32 mouse cellular contexts compared by ENCODE assay signal in the genomic region with DNA sequence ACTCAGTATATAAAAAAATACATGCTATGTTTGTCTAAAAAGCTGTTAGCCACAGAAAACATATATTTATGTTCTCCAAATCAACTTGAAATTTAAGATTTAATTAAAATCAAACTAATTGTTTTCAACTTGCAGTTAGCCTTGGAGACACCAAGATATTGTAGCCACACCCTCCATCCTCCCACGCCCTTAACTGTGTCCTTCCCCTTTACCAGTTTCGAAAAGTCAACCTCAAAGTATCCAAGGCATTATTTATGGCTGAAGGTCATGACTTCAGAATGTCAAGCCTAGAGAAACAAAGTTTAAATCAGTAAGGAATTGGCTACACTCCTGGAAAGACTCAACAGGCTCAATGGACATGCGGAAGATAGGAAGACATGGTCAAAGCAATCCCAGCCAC. TPM values are rescaled to one million over a fixed set of nuclear protein-coding genes. Genes with fewer than 3 reads are reported as not detected.
DNase-seq lines count a peak whose midpoint lies in the region; ATAC-seq and TF ChIP-seq lines count a peak whose summit lies in the region.
"Had no signal": no experiment of that assay in that cellular context is flagged by ENCODE, and none has a peak within 500 bp of the region (broad histone marks: within the 10 kb centered on the region; RNA-seq: fewer than 3 reads in every experiment).

No protein-coding gene starts in this region.

- H3K4me1 ChIP-seq in intestine, postnatal 0 days (replicated peaks; ENCODE audit: control insufficient read depth, insufficient read depth, low read length), result no peaks in the 10 kb centered on the region
- H3K4me1 ChIP-seq in embryonic facial prominence, embryonic 10.5 days, result no peaks in the 10 kb centered on the region
- H3K4me1 ChIP-seq: forebrain, embryonic 15.5 days; heart, embryonic 12.5 days; hindbrain, embryonic 10.5 days; hindbrain, embryonic 15.5 days; kidney, embryonic 15.5 days; limb, embryonic 15.5 days; liver, embryonic 13.5 days; megakaryocyte, embryonic 14.5 days; midbrain, embryonic 13.5 days had no signal

- H3K4me3 ChIP-seq in intestine, postnatal 0 days (ENCODE audit: low read depth, low read length), result no peak overlapping the region
- no peak overlapping the region for H3K4me3 ChIP-seq in embryonic facial prominence, embryonic 10.5 days
- H3K4me3 ChIP-seq: forebrain, embryonic 15.5 days; heart, adult 2 months; heart, embryonic 12.5 days; hindbrain, embryonic 10.5 days; hindbrain, embryonic 15.5 days; kidney, embryonic 15.5 days; layer of hippocampus, adult 2 months; limb, embryonic 15.5 days; liver, embryonic 13.5 days; megakaryocyte, embryonic 14.5 days; midbrain, embryonic 13.5 days had no signal

- H3K27me3 ChIP-seq in intestine, postnatal 0 days (replicated peaks; ENCODE audit: control insufficient read depth, insufficient read depth, low read length), result no peaks in the 10 kb centered on the region
- H3K27me3 ChIP-seq in embryonic facial prominence, embryonic 10.5 days (replicated peaks; ENCODE audit: low read depth, poor library complexity, severe bottlenecking), result no peaks in the 10 kb centered on the region
- H3K27me3 ChIP-seq: forebrain, embryonic 15.5 days; heart, embryonic 12.5 days; hindbrain, embryonic 15.5 days; kidney, embryonic 15.5 days; limb, embryonic 15.5 days; liver, embryonic 13.5 days; megakaryocyte, embryonic 14.5 days; midbrain, embryonic 13.5 days; Patski had no signal

- no peak overlapping the region for H3K4me2 ChIP-seq in intestine, postnatal 0 days (replicated peaks; ENCODE audit: low read depth)
- H3K4me2 ChIP-seq: forebrain, embryonic 15.5 days; heart, embryonic 12.5 days; hindbrain, embryonic 15.5 days; kidney, embryonic 15.5 days; limb, embryonic 15.5 days; liver, embryonic 13.5 days; midbrain, embryonic 13.5 days had no signal

- WGBS in intestine, postnatal 0 days, result 73% methylated on average over 3 of the region's 3 CpGs
- WGBS in embryonic facial prominence, embryonic 10.5 days, result 92% methylated on average over 3 of the region's 3 CpGs

- TF ChIP-seq CTCF in intestine, postnatal 0 days (IDR thresholded peaks at IDR 0.05; ENCODE audit: low read depth), result no peak

- ATAC-seq in megakaryocyte progenitor cell, adult 5-6 weeks (replicated peaks; ENCODE audit: poor library complexity), result peak; percentile 39; the same call in 1 of the 2 replicates
- no peak for ATAC-seq in intestine, postnatal 0 days
- ATAC-seq: forebrain, embryonic 15.5 days; inflammation-experienced regulatory T-cells, adult 6 months; lung, postnatal 0 days; midbrain, embryonic 13.5 days; Patski had no signal

- H3K9ac ChIP-seq in intestine, postnatal 0 days (ENCODE audit: low read depth, low read length), result no peak overlapping the region
- H3K9ac ChIP-seq: forebrain, embryonic 15.5 days; heart, embryonic 12.5 days; hindbrain, embryonic 15.5 days; kidney, embryonic 15.5 days; limb, embryonic 15.5 days; liver, embryonic 13.5 days; midbrain, embryonic 13.5 days had no signal

- no peaks in the 10 kb centered on the region for H3K9me3 ChIP-seq in intestine, postnatal 0 days (ENCODE audit: control insufficient read depth)
- peaks cover 8% of the 10 kb centered on the region; the same call in 1 of the 2 replicates for H3K9me3 ChIP-seq in embryonic facial prominence, embryonic 10.5 days
- H3K9me3 ChIP-seq: forebrain, embryonic 15.5 days; hindbrain, embryonic 15.5 days; kidney, embryonic 15.5 days; limb, embryonic 15.5 days; liver, embryonic 13.5 days had no signal

- DNase-seq in adrenal gland, adult (ENCODE audit: inconsistent age in 2 of 2, low spot score in 1 of 2), result peak; percentile 33 to 75
- DNase-seq in adrenal gland, adult 18-20 months (ENCODE audit: low spot score in 2 of 2), result no peak
- DNase-seq in testis, postnatal 14 days (ENCODE audit: low spot score), result peak; percentile 36
- no peak for DNase-seq in testis, postnatal 10 days (ENCODE audit: low spot score)
- DNase-seq in embryonic facial prominence, embryonic 10.5 days (ENCODE audit: low spot score), result no peak
- DNase-seq in heart, postnatal 10 days, result no peak
- DNase-seq: cerebellum, adult 2 months; cerebellum, postnatal 14 days; gastrocnemius, postnatal 25 days; heart, adult 2 months; kidney, adult 18-20 months; kidney, postnatal 36 days; liver, embryonic 13.5 days; lung, adult 18-20 months; retina, postnatal 1 day; right cerebral cortex, postnatal 14 days; thymus, postnatal 4 days had no signal

- intact Hi-C loops in heart, postnatal 10 days (cut with DNase I), result no loop called here

- H3K27ac ChIP-seq in intestine, postnatal 0 days (ENCODE audit: low read depth, low read length), result no peak overlapping the region
- no peak overlapping the region for H3K27ac ChIP-seq in embryonic facial prominence, embryonic 10.5 days (replicated peaks)
- H3K27ac ChIP-seq: forebrain, embryonic 15.5 days; heart, adult 2 months; hindbrain, embryonic 10.5 days; hindbrain, embryonic 15.5 days; kidney, embryonic 15.5 days; layer of hippocampus, adult 2 months; limb, embryonic 15.5 days; liver, embryonic 13.5 days; midbrain, embryonic 13.5 days; stomach, postnatal 0 days had no signal

- H3K36me3 ChIP-seq in intestine, postnatal 0 days (ENCODE audit: control insufficient read depth, insufficient read depth), result no peaks in the 10 kb centered on the region
- H3K36me3 ChIP-seq in embryonic facial prominence, embryonic 10.5 days (replicated peaks), result peaks cover 13% of the 10 kb centered on the region
- H3K36me3 ChIP-seq: forebrain, embryonic 15.5 days; hindbrain, embryonic 15.5 days; midbrain, embryonic 13.5 days had no signal

RNA-seq across cellular contexts. Expression of gene Rexo2, which starts 18.9 kb away (rescaled TPM):
- total RNA-seq in adrenal gland, adult 18-20 months (2021), result 100 to 1,000 TPM; 131 to 157 TPM
- total RNA-seq in megakaryocyte progenitor cell, adult 5-6 weeks (2015), result 106 and 124 TPM in 2 replicates
- total RNA-seq in megakaryocyte progenitor cell, adult 5-6 weeks (2017), result 164 and 165 TPM in 2 replicates
- 70.3 and 70.6 TPM in 2 replicates for polyA plus RNA-seq in intestine, postnatal 0 days (2015; fragmentation: Nextera tagmentation; extraction: Ambion mirVana)
- 109 and 110 TPM in 2 replicates for polyA plus RNA-seq in embryonic facial prominence, embryonic 10.5 days (2016; fragmentation: Nextera tagmentation; extraction: Ambion mirVana)
- 10 to 100 TPM; 65.3 to 67.9 TPM for total RNA-seq in heart, postnatal 10 days (2021)

RNA-seq across cellular contexts. Expression of gene Rbm7, which starts 33.6 kb away (rescaled TPM):
- 10 to 100 TPM; 71.5 to 78.9 TPM for total RNA-seq in adrenal gland, adult 18-20 months (2021)
- total RNA-seq in megakaryocyte progenitor cell, adult 5-6 weeks (2015), result 117 and 122 TPM in 2 replicates
- total RNA-seq in megakaryocyte progenitor cell, adult 5-6 weeks (2017), result 97.9 and 109 TPM in 2 replicates
- 73.5 and 74.0 TPM in 2 replicates for polyA plus RNA-seq in intestine, postnatal 0 days (2015; fragmentation: Nextera tagmentation; extraction: Ambion mirVana)
- polyA plus RNA-seq in embryonic facial prominence, embryonic 10.5 days (2016; fragmentation: Nextera tagmentation; extraction: Ambion mirVana), result 115 and 118 TPM in 2 replicates
- total RNA-seq in heart, postnatal 10 days (2021), result 10 to 100 TPM; 30.6 to 34.9 TPM

RNA-seq across cellular contexts. Expression of gene Gm5617, which starts 33.7 kb away (rescaled TPM):
- total RNA-seq in adrenal gland, adult 18-20 months (2021), result 10 to 100 TPM; 43.0 to 45.3 TPM
- total RNA-seq in megakaryocyte progenitor cell, adult 5-6 weeks (2015), result 4.9 and 8.8 TPM in 2 replicates
- 6.3 and 13.5 TPM in 2 replicates for total RNA-seq in megakaryocyte progenitor cell, adult 5-6 weeks (2017)
- 72.0 and 72.3 TPM in 2 replicates for polyA plus RNA-seq in intestine, postnatal 0 days (2015; fragmentation: Nextera tagmentation; extraction: Ambion mirVana)
- polyA plus RNA-seq in embryonic facial prominence, embryonic 10.5 days (2016; fragmentation: Nextera tagmentation; extraction: Ambion mirVana), result 26.8 and 27.9 TPM in 2 replicates
- 10 to 100 TPM; 26.4 TPM for total RNA-seq in heart, postnatal 10 days (2021)

Comparison
In these comparisons a context has a peak if more than half of its experiments do, and no peak if none do; other contexts are left out.
1. DNase-seq: peak in adrenal gland, adult (2 of 2) and testis, postnatal 14 days (single experiment); none in adrenal gland, adult 18-20 months (0 of 2), testis, postnatal 10 days (single experiment), embryonic facial prominence, embryonic 10.5 days (single experiment) and heart, postnatal 10 days (0 of 2).